Mouse (Mus musculus): ENCODE data around the gene Wap. TPM values are rescaled to one million over a fixed set of nuclear protein-coding genes. Genes with fewer than 3 reads are reported as not detected.

The Wap gene
- total RNA-seq, 4 experiments from 2014 or later: not detected

GRCm38 (mm10) chr11:6626388-6626772 lies 12.1 kb downstream of the Wap start:
- DNase-seq: no peak

- peak; percentile 88 for DNase-seq
Observed at GRCm38 (mm10) chr11:6625478-6626387, 12.7 kb downstream of the Wap start, which contains the start of gene Tbrg4. Gene Tbrg4, minus strand, starts transcription at chr11:6626067.

- no peak for DNase-seq
Observed at GRCm38 (mm10) chr11:6624619-6625382, 13.6 kb downstream of the Wap start.

- DNase-seq: no peak
Observed at GRCm38 (mm10) chr11:6623704-6624103, 14.7 kb downstream of the Wap start.

GRCm38 (mm10) chr11:6615250-6616205 lies 22.9 kb downstream of the Wap start:
- no peak for DNase-seq

- no peak for DNase-seq
Observed at GRCm38 (mm10) chr11:6605491-6606399, 32.7 kb downstream of the Wap start, which contains the start of gene Nacad. Gene Nacad, minus strand, starts transcription at chr11:6606053.

GRCm38 (mm10) chr11:6605021-6605481 lies 33.4 kb downstream of the Wap start:
- no peak for DNase-seq

GRCm38 (mm10) chr11:6604604-6604936 lies 33.9 kb downstream of the Wap start:
- DNase-seq: no peak

- no peak for DNase-seq
Observed at GRCm38 (mm10) chr11:6603887-6604603, 34.4 kb downstream of the Wap start.

- no peak for DNase-seq
Observed at GRCm38 (mm10) chr11:6603224-6603623, 35.2 kb downstream of the Wap start.

- no peak for DNase-seq
Observed at GRCm38 (mm10) chr11:6602662-6603061, 35.8 kb downstream of the Wap start.

- no peak for DNase-seq
Observed at GRCm38 (mm10) chr11:6601649-6602480, 36.6 kb downstream of the Wap start.

GRCm38 (mm10) chr11:6600284-6600944 lies 38.0 kb downstream of the Wap start:
- no peak for DNase-seq

- DNase-seq: no peak
Observed at GRCm38 (mm10) chr11:6599831-6600230, 38.6 kb downstream of the Wap start.

GRCm38 (mm10) chr11:6599011-6599681 lies 39.3 kb downstream of the Wap start:
- no peak for DNase-seq

GRCm38 (mm10) chr11:6598191-6598889 lies 40.1 kb downstream of the Wap start:
- no peak for DNase-seq

GRCm38 (mm10) chr11:6597523-6597922 lies 40.9 kb downstream of the Wap start:
- DNase-seq: no peak

- no peak for DNase-seq
Observed at GRCm38 (mm10) chr11:6596616-6597015, 41.8 kb downstream of the Wap start.

All from adrenal gland, adult 8-10 months (tissue).